8 mouse cellular contexts compared by ENCODE assay signal in genomic region chr17:64603134-64603533, GRCm38 (mm10). TPM values are rescaled to one million over a fixed set of nuclear protein-coding genes. Genes with fewer than 3 reads are reported as not detected.
DNase-seq lines count a peak whose midpoint lies in the region; ATAC-seq and TF ChIP-seq lines count a peak whose summit lies in the region.

No protein-coding gene starts in this region.

- H3K4me1 ChIP-seq in kidney, postnatal 0 days (replicated peaks; ENCODE audit: insufficient read depth, low read length), result peaks cover 13% of the 10 kb centered on the region
- peaks cover 46% of the 10 kb centered on the region for H3K4me1 ChIP-seq in hindbrain, embryonic 13.5 days (replicated peaks)
- H3K4me1 ChIP-seq in midbrain, embryonic 15.5 days, result peaks cover 46% of the 10 kb centered on the region

- no peaks in the 10 kb centered on the region; the same call in 1 of the 2 replicates for H3K36me3 ChIP-seq in kidney, postnatal 0 days (ENCODE audit: insufficient read depth, low read length)
- no peaks in the 10 kb centered on the region for H3K36me3 ChIP-seq in hindbrain, embryonic 13.5 days
- no peaks in the 10 kb centered on the region for H3K36me3 ChIP-seq in midbrain, embryonic 15.5 days (replicated peaks)

- no peak for TF ChIP-seq CTCF in kidney, postnatal 0 days (IDR thresholded peaks at IDR 0.05; ENCODE audit: low read depth)

- peak; percentile 45 for DNase-seq in kidney, postnatal 0 days (ENCODE audit: low spot score)
- DNase-seq in kidney, postnatal 25 days, result no peak
- peak; percentile 26 for DNase-seq in adrenal gland, postnatal 25 days
- DNase-seq in thymus, postnatal 25 days, result no peak
- no peak for DNase-seq in left cerebral cortex, postnatal 4 days

- H3K9ac ChIP-seq in kidney, postnatal 0 days (ENCODE audit: low read depth, low read length), result 0 out of 2 replicates have a peak overlapping the region, but pooled peaks have one; percentile 35
- H3K9ac ChIP-seq in hindbrain, embryonic 13.5 days, result peak overlapping the region; percentile 91; the same call in 1 of the 2 replicates
- H3K9ac ChIP-seq in midbrain, embryonic 15.5 days, result no peak overlapping the region

- 40% methylated on average over 9 of the region's 9 CpGs for WGBS in kidney, postnatal 0 days
- 58% methylated on average over 9 of the region's 9 CpGs for WGBS in hindbrain, embryonic 13.5 days
- WGBS in midbrain, embryonic 15.5 days, result 67% methylated on average over 9 of the region's 9 CpGs

- intact Hi-C loops in left cerebral cortex, postnatal 4 days (cut with DNase I), result loop anchor here (10.0 kb wide), 2 partner anchors 272 to 962 kb away; no protein-coding TSS in a partner anchor

- H3K4me2 ChIP-seq in kidney, postnatal 0 days (ENCODE audit: low read length), result peak overlapping the region; percentile 76
- H3K4me2 ChIP-seq in hindbrain, embryonic 13.5 days, result peak overlapping the region; percentile 99
- peak overlapping the region; percentile 98 for H3K4me2 ChIP-seq in midbrain, embryonic 15.5 days

- no peak overlapping the region for H3K27ac ChIP-seq in kidney, postnatal 0 days
- H3K27ac ChIP-seq in hindbrain, embryonic 13.5 days, result no peak overlapping the region
- H3K27ac ChIP-seq in midbrain, embryonic 15.5 days, result no peak overlapping the region

- no peaks in the 10 kb centered on the region for H3K27me3 ChIP-seq in kidney, postnatal 0 days (ENCODE audit: insufficient read depth, low read length)
- no peaks in the 10 kb centered on the region for H3K27me3 ChIP-seq in hindbrain, embryonic 13.5 days
- H3K27me3 ChIP-seq in midbrain, embryonic 15.5 days (replicated peaks), result no peaks in the 10 kb centered on the region

- H3K4me3 ChIP-seq in kidney, postnatal 0 days (replicated peaks; ENCODE audit: low read depth, low read length), result peak overlapping the region; percentile 97
- H3K4me3 ChIP-seq in hindbrain, embryonic 13.5 days, result peak overlapping the region; percentile 87
- peak overlapping the region; percentile 88 for H3K4me3 ChIP-seq in midbrain, embryonic 15.5 days

- ATAC-seq in kidney, postnatal 0 days (replicated peaks; ENCODE audit: low FRiP score, low read depth), result no peak
- ATAC-seq in hindbrain, embryonic 13.5 days (ENCODE audit: low FRiP score), result no peak
- ATAC-seq in midbrain, embryonic 15.5 days (replicated peaks), result no peak
- no peak for ATAC-seq in inflammation-experienced regulatory T-cells, adult 6 months

- H3K9me3 ChIP-seq in kidney, postnatal 0 days (replicated peaks; ENCODE audit: low read length), result no peaks in the 10 kb centered on the region
- H3K9me3 ChIP-seq in hindbrain, embryonic 13.5 days, result no peaks in the 10 kb centered on the region
- H3K9me3 ChIP-seq in midbrain, embryonic 15.5 days, result no peaks in the 10 kb centered on the region

RNA-seq across cellular contexts. Expression of gene Man2a1, which starts 2.6 kb away (rescaled TPM):
- polyA plus RNA-seq in kidney, postnatal 0 days (2015; fragmentation: Nextera tagmentation; extraction: Ambion mirVana), result 9.5 and 9.9 TPM in 2 replicates
- 176 and 192 TPM in 2 replicates for total RNA-seq in adrenal gland, postnatal 25 days (2021)
- polyA plus RNA-seq in hindbrain, embryonic 13.5 days (2015; fragmentation: Nextera tagmentation; extraction: Ambion mirVana), result 6.2 and 6.7 TPM in 2 replicates
- 6.0 and 6.1 TPM in 2 replicates for polyA plus RNA-seq in midbrain, embryonic 15.5 days (2015; fragmentation: Nextera tagmentation; extraction: Ambion mirVana)
- polyA plus RNA-seq in inflammation-experienced regulatory T-cells, adult 6 months (2017; shearing (Covaris generic)), result 10 to 100 TPM; 11.7 to 13.1 (median 12.1) TPM
- total RNA-seq in left cerebral cortex, postnatal 4 days (2021), result 10 to 100 TPM; 21.1 to 21.7 TPM

Comparison
In these comparisons a context has a peak if more than half of its experiments do, and no peak if none do; other contexts are left out.
1. DNase-seq: peak in kidney, postnatal 0 days (single experiment) and adrenal gland, postnatal 25 days (single experiment); none in kidney, postnatal 25 days (0 of 2), thymus, postnatal 25 days (single experiment) and left cerebral cortex, postnatal 4 days (single experiment).
2. Peak in every context shown above with its lines, with median percentiles within 50 percentile points of each other: H3K4me2 ChIP-seq and H3K4me3 ChIP-seq.